Mouse (Mus musculus) adrenal gland, postnatal 10 days (tissue): ENCODE results near the gene Stk33. TPM values are rescaled to one million over a fixed set of nuclear protein-coding genes. Genes with fewer than 3 reads are reported as not detected.
"Not testable (repeated sequence)": the region's sequence is repeated elsewhere in the genome, so short reads cannot be mapped to it uniquely, and the experiment has no call there.

Experiments
- DNase-seq: peaks from one replicate; pipeline ENCODE4 v3.0.0; 2021; ENCODE audit warnings: mixed read lengths
- long read RNA-seq, 2 experiments: library from polyadenylated mRNA; stranded (forward); transcript quantifications; one replicate each; pipeline ENCODE4 v2.0.0; 2021
- total RNA-seq, 2 experiments: library from RNA; stranded (reverse); gene quantifications; 2 replicates each; pipeline ENCODE4 v1.2.3; 2021

Gene Stk33
- total RNA-seq = under 1 TPM; 0.76 to 0.84 TPM
- long read RNA-seq, experiment 1 = 0 reads
- long read RNA-seq, experiment 2 = 0 reads

DNA sequence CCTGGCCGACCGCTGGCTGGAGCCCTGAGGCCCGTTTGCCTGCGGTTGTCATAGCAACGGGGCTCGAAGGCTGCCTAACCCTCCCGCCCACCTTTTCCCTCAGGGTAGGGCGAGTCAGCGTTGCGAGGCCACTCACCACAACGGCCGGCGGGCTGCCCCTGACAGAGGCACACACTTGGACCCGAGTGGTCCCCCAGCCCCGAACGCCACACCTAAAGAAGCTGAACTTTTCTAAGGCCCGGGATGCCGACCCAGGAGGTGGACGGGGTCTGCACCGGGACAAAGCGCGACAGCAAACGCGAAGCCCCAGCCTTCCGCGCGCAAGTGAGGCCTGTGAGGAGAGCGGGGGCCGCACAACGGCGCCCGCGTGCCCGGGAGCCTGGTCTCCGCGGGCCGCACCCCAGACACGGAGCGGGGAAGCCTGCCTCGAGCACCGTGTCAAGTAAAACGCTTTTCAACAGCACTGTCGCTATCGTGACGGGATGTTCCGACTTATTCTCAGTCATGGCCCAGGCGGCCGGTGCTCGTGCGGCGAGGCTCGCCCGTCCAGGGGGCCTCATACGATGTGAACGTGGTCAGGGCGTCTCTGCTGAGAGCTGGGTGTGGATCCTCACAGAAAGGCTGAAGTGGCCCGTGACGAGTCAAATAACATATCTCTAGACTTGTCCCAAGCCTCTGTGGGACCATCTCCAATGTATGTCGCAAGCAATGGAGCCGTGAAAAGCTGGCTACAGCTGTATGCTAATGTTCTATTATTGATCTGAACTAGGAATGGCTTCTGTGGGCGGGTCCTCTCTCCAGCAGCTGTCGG is at the start of gene Stk33:
TSS of gene Stk33 (minus strand) at position 301 of the 811 bp plus-strand sequence.
- DNase-seq = peak; percentile 41

DNA sequence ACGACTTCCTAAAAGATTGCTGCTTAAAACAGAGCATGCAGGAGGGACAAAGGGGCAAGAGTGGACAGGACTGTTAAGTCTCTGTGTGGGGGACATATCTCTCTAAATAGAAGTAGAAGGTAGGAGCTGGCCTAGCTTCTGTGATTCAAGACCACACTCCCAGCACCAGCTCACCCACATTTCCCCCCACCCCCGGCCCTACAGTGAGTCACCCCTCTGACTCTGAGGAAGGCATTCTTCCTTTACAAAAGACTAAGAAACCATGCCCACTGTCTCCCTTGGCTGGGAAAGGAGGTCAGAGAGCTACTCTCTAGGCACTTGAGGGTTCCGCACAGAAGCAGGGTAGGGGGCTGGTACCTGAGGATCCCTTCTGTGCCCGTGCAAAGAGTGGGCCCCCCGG is 45.3 kb upstream of the Stk33 start:
- DNase-seq = no peak

DNA sequence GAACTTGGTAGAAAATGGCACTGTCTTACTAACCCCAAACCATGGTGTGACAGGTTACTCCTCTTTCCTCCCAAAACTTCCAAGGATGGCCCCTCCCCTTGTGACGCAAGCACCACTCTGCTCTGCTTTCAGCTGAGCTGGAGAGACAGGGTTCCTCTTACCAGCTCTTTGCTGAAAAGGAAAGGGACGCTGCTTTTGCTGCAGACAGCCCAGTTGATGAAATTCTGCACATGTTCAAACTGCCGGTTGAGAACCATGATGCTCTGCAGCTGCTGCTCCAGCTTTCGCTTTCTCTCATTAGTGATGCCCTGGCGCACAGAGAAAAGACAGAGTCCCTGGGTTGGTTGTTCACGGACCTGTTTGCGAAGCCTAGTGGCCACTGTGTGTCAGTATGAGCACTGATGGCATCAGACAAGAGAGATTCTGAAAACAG is 41.9 kb upstream of the Stk33 start:
- peak; percentile 33 for DNase-seq

DNA sequence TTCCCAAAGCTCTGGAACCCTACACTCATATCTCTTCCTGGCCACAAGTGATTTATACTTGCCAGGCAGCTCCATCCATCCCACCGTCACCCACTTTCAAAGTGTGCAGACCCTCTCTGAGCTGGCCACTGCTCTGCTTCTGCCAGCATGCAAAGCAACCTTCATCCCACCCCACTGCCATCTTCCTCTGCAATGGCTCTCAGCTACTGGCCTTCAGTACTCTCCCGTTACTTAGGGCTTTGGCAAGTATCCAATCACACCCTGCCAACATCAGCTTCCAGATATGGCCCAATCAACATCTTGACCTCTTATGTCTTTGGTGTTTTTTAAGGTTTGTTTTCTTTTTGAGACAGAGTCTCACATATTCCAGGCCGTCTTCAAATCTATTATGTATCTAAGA is 39.0 kb upstream of the Stk33 start:
- peak; percentile 50 for DNase-seq

DNA sequence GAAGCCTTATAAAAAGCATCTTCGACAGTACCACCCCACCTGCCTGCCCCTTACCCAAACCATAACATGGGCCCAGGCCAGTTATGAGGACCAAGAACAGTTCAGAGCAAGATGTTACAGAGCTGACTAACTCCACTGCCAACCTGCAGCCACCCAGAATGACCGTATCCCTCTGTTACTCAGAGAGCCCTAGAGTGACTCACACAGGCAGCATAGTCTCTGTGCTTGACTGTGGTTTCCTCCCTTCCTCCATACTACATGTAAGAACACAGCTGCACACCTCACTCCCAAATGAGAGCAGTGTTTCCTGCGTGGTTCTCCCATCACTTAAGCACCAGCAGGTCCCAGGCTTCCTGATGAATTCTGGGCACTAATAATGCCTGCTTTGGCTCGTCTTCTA is 31.8 kb upstream of the Stk33 start:
- no peak for DNase-seq

DNA sequence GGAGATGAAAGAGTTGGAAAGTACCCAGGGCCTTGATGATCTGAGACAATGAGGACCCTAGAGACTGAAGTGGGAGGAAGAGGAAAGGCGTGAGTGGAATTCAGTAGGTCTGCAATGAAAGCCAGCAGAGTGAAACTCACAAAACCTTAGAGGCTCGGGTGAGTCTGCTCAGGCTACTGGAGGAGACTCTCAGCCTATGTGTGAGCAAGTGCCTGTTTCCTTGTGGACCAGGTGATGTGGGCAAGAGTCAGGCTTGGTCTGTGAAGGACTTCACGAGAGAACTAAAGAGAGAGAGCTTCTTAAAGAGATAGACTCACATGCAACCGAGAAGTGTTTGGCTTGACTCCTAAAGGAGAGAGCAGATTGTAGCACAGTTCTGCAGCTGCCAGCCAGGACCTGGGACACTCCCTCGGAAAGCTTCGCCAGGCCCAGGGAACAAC is 29.4 kb upstream of the Stk33 start:
- peak; percentile 5 for DNase-seq

DNA sequence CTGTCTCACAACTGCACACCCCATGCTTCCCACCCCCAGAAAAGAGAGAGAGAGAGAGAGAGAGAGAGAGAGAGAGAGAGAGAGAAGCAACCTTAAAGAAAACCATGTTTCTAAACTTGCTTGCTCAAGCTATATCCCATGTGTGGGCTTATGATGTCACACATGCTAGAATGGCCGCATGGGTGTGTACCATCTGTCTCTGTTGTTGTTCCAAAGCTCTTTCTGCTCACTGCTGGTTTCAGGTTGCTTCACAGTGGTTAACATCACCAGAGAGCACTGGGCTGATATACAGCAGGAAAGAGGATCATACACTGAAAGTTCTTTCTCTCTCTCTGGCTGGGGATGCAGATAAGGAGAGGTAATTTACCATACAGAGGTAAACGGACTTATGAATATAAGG is 28.7 kb upstream of the Stk33 start:
- no peak for DNase-seq

DNA sequence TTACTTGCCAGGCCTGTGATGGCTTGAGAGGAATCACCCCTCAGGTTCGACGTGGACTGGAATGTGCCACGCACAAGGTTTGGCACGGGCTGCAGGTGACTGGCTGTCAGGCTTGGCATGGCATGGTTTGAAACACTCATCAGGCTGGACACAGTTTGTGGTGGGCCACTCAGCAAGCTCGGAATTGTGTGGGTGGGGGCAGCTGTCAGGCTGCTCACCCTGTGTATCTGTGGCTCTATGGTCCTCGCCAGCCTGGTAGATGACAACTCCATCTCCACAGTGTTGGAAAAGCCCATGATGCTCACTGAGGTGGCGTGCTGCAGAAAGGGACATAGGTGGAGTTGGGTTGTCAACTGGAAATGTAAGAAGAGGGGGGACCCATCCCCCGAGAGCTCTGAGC is 21.8 kb upstream of the Stk33 start:
- DNase-seq = no peak

DNA sequence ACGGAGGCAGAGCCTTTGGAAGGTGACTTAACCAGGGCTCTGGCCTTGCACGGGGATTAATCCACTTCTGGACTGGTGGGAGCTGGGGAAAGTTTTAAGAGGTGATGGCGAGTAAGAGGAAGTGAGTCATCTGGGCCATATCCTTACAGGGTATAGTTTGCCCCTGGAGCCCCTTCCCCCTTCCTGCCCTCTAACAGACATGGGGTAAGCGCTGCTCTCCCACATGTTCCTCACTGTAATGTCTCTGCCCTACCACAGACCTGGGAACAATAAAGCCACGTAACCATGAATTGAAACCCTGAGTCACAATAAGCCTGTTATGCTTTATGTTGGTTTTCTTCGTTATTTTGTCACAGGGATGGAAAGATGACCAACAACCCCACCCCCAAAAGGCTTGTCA is 17.7 kb upstream of the Stk33 start:
- no peak for DNase-seq

DNA sequence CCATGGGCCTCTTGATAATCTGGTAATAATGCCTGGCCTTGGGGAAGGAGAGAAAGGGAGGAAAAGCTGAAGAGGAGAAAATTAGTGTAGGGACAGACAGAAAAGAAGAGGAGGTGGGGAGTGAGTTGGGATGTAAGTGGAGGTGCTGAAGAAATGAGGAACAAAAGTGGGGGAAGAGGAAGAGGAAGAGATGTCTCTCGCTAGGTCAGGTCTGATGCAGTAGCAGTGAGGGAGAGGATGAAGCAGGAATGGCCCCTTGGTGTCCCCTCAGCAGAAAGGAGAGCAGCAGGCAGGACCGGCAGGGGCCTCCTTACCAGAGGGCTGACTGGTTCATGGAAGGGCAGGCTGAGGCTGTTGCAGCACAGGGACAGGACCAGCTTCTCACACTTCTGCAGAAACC is 16.9 kb upstream of the Stk33 start:
- DNase-seq = no peak

DNA sequence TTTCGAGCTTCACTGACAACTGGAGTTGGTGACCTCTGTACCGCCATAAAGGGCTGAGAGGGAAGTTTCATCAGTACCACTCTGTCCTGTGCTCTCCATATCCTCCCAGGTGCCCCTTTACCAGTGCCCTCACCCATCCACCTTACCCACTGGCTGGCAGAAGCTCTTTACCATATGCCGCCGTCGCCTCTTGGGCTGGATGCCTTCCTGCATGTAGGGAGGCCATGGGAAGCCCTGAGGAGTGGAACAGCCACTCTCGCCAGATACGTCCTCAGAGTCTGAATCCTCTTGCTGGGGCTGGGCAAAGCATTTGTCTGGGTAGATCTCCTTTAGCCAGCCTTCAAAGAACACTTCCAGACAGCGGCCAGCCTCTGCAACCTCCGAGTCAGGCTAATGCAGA is 16.0 kb upstream of the Stk33 start:
- DNase-seq = no peak

DNA sequence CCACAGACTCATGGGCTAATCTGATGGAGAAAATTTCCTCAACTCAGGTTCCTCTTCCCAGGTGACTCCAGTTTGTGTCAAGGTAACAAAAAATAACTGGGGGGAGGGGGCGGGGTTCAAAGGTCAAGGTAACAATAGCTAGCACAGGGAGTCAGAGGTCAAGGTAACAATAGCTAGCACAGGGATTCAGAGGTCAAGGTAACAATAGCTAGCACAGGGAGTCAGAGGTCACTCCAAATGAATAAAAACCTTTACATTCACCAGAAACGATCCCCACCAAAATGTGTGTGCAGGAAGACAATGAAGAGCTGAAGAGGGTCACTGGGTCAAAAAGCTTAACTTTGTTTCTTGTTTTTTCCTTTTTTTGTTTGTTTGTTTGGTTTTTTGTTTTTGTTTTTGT is 9.2 kb upstream of the Stk33 start:
- DNase-seq = no peak

DNA sequence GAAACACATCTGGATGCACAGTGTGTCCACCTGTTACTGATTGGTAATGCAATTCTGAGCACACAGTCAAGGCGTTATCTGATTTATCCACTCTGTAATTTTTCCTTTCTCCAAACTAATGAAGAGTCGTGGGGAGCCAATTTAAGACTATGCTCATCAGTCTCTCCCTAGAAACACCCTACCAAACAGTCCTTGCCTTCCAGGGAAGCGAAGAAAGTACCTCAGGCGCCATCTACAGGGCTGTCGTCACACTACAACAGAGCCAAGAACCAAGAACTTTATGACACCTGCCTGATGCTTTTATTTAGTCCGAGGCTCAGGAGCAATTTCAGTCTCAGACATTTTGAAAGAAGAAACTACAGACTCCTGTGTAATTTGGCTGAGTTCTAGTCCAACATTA is 6.1 kb upstream of the Stk33 start:
- peak; percentile 61 for DNase-seq

DNA sequence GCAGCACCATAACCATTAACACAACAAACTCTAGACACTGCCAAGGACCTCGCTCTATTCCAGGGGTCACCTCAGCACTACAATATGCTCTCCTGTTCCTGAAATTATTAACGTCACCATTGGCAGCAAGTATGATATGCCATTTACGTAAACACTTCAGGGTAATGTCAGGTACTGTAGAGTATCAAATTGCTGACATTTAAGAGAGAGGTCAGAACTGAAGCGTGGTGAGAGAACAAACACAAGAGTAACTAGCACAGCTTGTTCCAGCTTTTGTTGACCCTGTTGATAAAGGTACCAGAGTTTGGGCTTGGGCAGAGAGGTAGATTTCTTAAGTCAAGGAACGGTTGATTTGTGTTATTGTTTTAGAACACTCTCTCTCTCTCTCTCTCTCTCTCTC is 3.9 kb upstream of the Stk33 start:
- no peak for DNase-seq

DNA sequence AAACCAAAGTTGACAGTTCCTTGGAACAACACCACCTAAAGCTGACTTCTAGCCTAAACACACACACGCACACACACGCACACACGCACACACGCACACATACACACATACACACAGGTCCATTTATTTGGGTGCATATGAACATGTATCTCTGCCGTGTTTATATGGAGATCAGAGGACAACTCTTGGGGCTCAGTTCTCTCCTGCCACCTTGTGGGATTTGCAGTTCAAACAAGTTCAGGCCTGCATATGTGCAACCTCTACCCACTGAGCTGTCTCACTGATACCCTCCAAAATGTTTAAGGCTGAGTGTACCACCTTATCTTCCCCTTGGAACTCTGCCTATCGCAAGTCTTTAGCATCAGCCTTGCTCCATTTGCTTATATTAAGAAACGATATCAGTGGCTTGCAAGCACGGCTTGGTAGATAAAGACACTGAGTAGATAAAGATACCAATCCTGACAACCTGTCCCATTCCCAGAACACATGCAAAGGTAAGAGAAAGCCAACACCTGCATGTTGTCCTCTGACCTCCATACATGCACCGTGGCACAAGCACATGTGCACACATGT is 1.9 kb upstream of the Stk33 start:
- no peak for DNase-seq

DNA sequence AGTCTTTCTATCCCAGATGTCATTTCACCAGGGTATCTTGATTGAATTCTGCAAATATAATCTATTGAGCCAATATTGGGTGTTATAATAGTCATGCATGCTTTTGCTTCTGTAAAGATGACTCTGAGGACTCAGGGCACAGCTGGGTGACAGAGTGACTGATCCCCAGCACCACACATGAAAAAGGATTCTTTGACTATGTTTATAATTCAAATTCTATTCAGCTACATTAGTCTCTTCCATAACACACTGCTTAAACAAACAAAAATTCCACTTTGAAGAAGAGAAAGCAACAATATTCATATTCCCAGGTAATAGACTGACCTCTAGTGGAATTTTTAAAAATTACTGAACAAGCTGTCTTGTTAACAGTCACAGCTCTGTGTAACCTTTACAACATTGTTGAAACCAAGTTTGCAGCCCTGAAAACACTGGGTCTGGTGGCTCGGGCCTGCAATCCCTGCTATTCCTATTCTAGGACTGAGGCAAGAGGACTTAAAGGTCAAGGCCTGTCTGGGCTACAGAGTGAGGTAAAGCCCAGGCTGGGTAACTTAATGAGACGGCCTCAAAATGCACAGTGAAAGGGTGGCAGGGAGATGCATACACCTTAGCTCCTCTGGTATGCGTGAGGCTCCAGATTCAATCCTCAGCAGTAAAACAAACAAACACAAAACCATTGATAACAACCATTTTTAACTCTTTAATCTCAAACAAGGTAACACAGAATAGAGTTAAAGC is 14.3 kb downstream of the Stk33 start:
- DNase-seq = no peak

DNA sequence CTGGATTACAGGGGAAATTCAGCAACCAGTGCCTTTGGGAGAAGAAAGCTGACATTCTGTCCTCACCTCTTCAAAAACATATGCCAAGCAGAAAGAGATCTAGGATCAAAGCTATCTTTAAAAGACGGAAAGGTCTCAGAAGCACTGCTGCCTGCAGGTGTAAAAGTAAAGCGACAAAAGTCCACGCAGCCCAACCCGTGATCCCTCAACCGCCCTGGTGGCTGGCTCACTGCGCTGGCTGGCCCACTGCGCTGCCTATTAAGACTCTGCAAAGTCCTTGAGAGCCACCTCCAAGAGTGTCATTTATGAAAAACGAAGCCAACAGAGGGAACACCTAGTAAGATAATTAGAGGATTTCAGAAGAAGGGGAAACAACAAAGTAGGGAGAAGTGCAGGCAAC is 16.1 kb downstream of the Stk33 start:
- no peak for DNase-seq

DNA sequence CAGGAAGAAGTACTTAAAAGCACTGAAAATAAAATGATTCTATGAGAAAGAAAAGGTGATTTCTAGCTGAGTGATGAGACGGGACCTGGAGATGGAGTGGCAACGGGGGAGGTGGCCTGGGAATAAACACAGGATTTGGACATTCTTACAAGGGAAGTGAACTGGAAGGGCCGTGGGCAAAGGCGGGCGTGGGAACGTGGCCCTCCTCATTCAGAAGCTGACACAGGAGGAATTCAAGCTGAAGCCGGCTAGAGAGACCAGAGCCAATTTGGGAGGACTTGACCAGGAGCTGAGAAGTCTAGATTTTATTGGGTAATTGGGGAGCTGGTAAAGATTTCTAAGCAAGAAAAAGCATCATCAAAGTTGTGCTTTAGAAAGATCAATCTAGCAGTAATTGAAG is 33.4 kb downstream of the Stk33 start:
- DNase-seq = no peak

DNA sequence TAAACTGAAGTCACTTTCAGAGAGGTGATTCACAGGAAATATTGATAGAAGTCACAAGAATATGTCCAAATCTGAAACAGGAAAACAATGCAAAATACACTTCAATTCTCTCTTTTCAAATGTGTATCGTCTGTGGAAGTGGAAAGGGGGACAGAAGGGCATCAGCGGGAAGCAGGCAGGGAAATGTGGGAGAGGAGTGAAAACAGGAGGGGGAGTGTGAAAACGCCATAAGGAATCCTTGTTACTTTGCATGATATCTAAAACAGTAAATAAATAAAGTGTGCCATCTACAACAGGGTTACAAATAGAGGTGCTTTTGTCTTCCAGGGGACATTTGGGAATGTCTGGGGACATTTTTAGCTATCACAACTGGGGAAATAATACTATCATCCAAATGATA is 39.6 kb downstream of the Stk33 start:
- DNase-seq = no peak

DNA sequence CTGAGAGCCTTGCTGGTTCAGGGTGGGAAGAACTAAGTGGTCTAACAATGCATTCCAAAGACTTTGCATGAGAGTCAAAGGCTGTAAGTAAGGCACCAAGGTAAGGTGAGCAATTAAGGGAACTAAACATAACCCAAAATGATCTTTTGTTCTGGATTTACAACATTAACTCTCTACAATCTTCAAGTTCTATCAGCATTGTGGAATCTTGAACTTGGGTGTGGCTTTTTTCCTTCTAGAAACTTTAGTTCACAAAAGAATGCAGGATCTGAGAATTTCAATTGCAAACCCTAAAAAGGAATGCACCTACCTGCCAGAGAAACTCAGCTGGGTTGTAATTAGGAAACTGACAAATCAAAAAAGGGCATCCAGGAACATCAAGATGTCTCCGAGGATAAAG is 57.8 kb downstream of the Stk33 start:
- DNase-seq = no peak

DNA sequence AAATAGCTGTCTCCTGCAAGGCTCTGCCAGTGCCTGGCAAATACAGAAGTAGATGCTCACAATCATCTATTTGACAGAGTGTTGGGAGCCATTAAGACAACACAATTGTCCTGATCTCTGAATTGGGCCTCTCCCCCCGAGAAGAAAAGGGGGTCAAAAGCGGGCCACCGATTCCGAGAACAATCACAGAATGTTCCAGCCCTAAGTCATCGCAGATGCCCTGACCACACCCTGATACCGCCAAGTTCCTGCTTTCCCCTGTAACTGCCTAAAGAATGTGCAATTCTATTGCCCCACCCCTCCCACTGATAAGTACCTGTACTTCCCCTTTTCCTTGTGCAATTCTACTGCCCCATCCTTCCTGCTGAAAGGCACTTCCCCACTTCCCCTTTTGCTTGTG is 65.3 kb downstream of the Stk33 start:
- not testable (repeated sequence) for DNase-seq

DNA sequence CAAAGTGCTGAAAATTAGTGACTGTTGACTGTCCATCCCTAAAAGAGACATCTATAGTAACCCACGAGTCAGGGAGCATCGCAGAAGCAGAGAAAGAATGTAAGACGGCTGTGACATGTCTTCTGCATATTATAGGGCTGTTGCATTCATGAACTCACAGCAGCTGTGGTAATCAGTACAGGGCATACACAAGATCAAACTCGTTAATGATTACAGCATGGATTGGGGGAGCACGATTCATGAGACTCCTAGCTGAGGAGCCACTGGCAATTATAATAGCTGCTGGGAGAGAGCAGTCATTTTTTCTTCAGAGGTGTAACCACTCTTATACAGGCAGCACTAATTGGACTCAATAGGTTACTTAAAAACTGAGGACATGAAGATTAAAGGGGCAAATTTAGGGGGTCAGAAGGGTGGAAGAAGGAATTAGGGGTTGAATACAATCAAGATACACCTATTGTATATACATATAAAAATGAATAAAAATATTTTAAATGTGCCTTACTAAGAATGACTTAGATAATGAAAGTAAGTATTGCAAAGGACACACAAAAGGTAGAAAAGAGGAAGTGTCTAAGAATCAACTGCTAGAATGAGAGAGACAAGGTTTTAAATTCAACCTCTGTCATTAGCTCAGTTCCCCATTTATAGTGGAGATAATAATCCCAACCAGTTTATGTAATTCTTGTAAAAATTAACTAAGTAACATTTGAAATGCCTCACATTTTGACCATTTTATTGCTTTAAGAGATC is 80.3 kb downstream of the Stk33 start:
- DNase-seq = no peak

DNA sequence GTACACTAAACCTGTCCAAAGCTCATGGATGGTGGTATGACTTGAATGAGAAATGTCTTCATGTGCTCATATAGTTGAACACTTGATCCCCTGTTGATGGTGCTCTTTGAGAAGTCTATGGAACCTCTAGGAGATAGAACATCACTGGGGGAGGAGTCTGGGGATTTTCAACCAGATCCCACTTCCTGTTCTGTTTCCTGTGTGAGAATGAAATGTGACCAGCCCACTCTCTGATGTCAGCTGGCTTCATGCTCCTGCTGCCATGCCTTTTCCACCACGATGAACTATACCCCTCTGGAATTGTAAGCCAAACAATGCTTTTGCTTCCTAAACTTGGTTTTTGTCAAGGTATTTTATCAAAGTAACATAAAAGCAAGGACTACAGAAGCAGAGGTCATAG is 81.0 kb downstream of the Stk33 start:
- DNase-seq = no peak
